Mouse (Mus musculus): Measurements from ENCODE around the gene Rasgrf1.

Rasgrf1 gene

DNA sequence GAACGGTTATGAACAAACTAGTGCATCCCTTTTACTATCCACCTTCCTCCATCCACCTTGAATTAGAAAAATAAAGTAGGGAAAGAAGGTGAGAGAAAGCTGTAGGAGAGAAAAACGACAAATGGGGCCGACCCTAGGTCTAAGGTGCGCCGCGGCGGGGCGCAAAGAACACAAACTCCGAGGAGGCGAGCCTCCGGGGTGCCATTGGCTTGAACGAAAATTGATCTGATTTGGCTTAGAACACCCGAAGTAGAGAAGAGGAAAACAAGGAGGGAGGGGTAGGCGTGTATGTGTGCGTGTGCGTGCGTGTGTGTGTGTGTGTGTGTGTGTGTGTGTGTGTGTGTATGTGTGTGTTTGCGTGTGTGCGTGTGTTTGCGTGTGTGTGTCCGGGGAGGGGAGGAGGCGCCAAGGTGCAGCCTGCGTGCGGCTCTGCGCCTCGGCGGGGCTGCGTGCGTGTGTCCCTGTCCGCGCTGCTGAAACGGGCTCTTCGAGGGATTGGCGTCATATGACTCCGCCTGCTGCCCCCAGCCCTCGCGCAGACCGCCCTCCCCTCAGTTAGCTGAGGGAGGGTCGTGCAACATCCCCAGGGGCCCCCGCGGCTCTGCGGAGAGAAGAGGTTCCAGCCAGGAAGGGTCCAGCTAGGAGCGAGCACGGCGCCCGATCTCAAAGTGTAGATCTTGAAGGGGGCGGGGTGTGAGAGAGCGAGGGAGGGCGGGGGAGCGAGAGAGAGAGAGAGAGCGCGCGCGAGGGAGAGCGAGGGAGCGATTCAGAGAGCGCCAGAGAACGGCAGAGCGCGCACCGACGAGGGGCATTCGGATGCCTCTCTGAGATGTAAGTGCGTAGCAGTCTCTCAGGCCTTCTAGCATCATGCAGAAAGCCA, at the start of gene Rasgrf1:
Gene Rasgrf1 (plus strand): TSS at position 778 of the 880 bp plus-strand sequence.
- DNase-seq (ENCODE audit: low spot score in 2 of 2), result peak in 1 of 2 experiments; percentile 60

GRCm38 (mm10) chr9:89860145-89860544, 49.6 kb upstream of the Rasgrf1 start:
- DNase-seq (ENCODE audit: low spot score in 2 of 2), result no peak

DNA sequence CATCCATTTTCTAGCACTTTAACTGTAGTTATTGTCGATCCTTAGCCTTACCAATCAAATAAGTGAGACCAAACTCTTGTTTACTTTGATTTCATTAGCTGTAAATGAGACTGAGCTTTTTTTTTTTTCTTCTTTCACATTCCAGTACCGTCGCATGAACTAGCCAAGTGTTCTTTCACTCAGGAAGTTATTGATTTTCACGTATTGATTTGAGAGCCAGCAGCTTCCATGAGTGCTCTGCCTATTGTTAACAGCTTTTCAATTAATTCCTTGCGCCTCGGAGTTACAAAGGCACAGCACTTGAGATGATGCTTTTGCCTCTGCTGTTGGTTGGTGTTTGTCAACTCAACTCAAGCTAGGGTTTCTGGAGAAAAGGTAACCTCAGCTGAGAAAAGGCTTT, 49.1 kb upstream of the Rasgrf1 start:
- no peak for DNase-seq (ENCODE audit: low spot score in 2 of 2)

- DNase-seq (ENCODE audit: low spot score in 2 of 2), result no peak
Measured at GRCm38 (mm10) chr9:89867141-89867540, 42.6 kb upstream of the Rasgrf1 start.

GRCm38 (mm10) chr9:89868093-89868729, 41.5 kb upstream of the Rasgrf1 start:
- no peak for DNase-seq (ENCODE audit: low spot score in 2 of 2)

DNA sequence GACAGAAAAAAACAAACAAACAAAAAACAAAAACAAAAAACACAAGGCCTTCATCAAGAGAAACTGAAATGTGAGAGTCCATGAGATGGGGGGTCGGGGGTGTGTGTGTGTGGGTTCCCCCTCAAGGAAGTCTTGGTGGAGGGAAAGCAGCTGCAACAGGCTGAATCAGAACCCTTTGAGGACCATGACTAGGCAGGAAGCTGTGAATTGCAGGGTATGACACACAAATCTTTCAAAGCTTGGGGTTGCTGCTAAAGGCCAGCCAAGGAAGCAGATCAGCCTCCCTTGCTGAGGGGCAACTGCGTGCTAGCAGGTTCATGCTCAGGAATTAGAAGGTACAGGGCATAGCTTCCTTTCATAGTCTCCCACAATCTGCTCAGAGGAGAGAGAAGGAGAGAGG, 40.1 kb upstream of the Rasgrf1 start:
- DNase-seq (ENCODE audit: low spot score in 2 of 2), result no peak

DNA sequence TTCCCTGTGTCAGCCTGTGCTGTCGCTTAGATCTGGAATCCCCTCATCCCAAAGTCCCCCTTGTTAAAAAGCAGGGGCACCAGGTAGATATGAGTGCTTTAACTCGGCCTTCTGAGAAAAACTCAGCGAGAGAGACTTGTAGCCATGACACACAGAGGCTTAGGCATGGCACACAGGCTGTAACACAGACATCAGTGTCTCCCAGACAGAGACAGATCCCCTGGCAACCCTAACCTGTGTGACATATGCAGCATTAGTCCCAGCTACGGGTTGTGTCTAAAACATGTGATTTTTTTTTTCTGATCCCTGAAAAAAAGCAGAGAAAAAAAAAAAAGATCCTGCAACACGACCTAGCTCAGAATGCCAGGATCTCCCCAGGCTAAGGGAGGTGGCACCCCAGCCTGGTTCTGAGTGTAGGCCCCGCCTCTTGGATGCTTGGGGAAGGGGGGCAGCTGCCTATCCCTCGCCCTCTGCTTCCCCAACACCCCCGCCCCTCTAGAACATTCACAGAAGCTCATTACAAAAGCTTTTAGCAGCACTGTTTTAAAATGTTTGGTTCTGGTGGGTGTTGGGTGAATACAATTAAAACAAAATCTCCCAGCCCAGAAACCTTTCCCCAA, 39.1 kb upstream of the Rasgrf1 start:
- DNase-seq (ENCODE audit: low spot score in 2 of 2), result no peak

DNA sequence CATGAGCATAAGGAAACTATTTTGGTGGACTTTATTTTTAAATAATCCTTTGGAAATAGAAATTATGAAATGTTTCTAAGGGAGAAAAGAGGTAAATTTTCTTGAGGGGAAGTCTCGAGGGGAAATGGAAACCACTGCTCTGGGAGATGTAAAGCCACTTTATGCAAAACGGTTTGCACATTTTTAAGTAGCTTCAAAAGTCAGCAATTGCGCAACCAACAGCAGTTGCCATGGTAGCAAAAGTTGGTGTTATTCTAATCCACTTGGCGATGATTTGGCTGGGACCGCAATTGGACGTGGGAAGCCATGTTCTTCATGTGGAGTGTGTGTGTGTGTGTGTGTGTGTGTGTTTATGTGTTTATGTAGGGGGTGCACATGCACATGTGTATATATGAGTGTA, 37.6 kb upstream of the Rasgrf1 start:
- no peak for DNase-seq (ENCODE audit: low spot score in 2 of 2)

DNA sequence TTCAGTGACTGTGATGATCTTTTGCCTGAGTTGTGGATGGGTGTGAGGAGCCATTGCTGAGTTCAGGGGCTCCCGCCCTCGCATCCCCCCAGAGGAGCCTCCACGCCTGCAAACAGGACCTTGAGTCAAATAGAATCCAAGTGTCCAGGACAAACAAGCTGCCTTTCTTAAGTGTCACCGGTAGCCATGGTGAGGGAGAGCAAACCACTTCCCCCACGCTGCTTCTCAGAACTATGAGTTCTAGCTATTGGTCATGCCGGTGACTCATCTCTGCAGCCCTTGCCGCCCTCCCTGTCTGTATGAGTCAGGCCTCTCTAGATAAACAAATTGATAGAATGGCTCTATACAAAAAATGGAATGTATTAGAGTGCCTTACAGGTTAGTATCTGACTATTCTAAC, 35.3 kb upstream of the Rasgrf1 start:
- no peak for DNase-seq (ENCODE audit: low spot score in 2 of 2)

DNA sequence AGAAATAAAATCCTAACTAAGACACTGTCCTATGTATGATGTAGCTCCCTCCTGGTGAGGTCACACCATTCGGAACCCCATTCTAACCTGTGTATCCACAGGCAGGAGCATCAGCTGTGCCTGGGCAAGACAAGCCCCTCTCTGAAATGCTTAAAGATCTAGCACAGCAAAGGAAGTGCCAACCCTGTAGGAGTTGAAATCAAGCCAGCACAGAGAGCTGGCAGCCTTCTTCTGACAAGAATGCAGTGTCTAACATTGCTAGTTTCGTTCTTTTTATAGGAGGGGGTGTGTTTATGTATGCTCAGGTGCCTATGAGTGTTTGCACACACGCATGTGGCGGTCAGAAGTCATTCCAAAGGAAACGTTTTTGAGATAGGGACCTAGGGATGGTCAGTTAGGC, 34.2 kb upstream of the Rasgrf1 start:
- no peak for DNase-seq (ENCODE audit: low spot score in 2 of 2)

DNA sequence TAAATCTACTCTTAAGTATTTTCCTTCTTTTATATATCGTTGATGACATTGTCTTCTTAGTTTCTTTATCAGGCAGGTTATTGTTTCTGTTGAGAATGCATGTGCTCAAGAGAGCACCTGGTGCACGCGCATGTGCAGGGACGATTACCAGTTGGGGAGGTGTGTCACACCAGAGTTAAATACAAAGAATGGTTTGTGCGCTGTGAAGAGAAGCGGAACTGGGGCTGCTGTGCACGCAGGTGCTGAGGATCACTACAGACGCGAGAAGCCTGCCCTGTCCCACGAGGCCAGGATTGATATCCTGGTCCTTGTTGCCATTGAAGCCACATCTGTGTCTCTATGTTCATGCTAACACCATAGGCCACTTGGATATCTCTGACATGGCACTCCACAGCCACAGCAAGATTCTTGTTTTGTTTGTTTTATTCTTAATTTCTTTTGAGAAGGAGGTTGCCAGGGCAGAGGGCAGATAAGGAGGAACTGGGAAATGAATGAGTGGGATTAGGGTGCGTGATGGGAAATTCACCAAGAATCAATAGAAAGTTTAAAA, 31.2 kb upstream of the Rasgrf1 start:
- peak in 1 of 2 experiments; percentile 52 for DNase-seq (ENCODE audit: low spot score in 2 of 2)

DNA sequence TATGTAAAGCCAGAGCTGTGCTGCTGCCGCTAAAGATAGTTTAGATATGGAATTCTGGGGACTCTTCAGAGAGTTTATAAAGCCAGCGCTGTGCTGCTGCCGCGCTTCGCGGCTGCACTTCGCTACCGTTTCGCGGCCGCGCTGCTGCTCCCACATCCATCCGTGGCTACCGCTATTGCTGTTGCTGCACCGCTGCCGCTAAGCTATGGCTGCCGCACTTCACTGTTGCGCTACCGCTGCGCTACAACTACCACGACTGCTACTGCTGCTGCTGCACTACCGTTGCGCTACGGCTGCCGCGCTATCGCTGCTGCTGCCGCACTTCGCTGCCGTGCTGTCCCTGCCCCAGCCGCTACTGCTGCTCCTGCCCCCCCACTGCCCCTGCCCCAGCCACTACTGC, 30.1 kb upstream of the Rasgrf1 start:
- peak in 1 of 2 experiments; percentile 58 for DNase-seq (ENCODE audit: low spot score in 2 of 2)

DNA sequence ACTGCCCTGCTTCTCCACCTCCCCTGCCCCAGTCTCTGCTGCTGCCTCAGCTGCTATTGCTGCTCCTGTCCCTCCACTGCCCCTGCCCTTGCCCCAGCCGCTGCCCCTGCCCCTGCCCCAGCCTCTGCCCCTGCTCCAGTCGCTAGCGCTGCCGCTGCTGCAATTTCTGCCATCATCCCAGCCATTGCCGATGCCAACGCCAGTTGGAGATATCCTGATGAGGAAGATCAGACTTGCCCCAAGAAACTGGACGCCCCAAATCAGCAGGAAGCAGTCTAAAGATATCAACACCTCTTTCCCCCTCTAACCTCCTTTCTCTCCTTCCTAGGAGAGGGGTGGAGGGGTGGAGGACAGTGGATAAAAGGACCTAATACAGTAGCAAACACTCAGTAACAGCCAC, 28.2 kb upstream of the Rasgrf1 start:
- peak in 1 of 2 experiments; percentile 56 for DNase-seq (ENCODE audit: low spot score in 2 of 2)

DNA sequence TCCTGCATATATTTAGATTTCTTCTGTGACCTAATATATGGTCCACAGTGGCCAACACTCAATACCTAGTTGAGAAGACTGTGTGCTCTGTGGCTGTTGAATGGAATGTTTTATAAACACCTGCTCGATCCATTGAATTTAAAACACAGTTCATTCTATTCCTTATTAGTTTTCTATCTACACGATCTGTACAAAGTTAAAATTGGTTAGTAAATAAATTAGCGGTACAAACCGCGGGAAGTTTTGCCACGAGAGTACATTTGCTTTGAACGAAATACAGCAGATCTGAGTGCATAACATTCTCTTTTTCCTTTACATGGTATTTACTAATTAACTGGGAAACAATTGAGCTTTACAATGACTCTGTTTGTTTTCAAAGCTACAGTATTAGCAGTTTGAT, 27.1 kb upstream of the Rasgrf1 start:
- DNase-seq (ENCODE audit: low spot score in 2 of 2), result peak in 1 of 2 experiments; percentile 8

- peak in 1 of 2 experiments; percentile 49 for DNase-seq (ENCODE audit: low spot score in 2 of 2)
Measured at GRCm38 (mm10) chr9:89885701-89886218, 23.9 kb upstream of the Rasgrf1 start.

DNA sequence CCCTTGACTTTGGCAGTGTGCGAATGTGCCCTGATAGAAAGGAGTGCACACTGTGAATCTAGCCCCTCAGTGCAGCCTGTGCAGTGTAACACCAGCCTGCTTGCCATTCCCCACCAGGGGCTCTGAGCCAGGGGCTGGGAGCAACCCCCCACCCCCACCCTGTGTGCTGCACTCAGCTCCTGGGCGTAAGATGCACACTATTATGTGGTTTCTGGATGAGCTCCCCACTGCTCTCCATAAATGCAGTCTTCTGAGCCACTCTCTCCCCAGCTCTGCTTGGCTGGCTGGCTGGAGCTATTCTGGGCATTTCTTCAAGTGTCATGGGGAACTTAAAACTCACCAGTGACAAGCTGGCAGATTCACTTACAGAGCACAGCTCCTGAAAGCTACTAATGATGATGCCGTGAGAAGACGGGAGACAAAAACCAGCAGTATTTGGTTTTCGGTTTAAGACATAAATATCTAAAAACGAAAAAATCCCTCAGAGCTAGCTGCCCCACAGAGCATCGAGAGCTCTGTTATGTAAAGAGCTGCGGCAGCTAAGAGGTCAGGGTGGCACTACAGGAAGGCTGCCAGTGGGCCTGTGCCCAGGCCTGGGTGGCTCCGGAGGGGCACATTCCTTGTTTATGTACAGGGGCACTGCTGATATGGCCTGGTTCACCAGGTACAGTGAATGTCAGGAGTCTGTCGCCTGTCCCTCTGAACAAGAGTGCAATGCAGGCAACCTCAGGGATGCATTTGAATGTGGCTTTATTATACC, 18.0 kb upstream of the Rasgrf1 start:
- DNase-seq (ENCODE audit: low spot score in 2 of 2), result no peak

GRCm38 (mm10) chr9:89892540-89893188, 17.0 kb upstream of the Rasgrf1 start:
- no peak for DNase-seq (ENCODE audit: low spot score in 2 of 2)

- DNase-seq (ENCODE audit: low spot score in 2 of 2), result no peak
Measured at GRCm38 (mm10) chr9:89900111-89900824, 9.4 kb upstream of the Rasgrf1 start.

GRCm38 (mm10) chr9:89901184-89901583, 8.5 kb upstream of the Rasgrf1 start:
- DNase-seq (ENCODE audit: low spot score in 2 of 2), result no peak

GRCm38 (mm10) chr9:89902813-89903212, 6.9 kb upstream of the Rasgrf1 start:
- no peak for DNase-seq (ENCODE audit: low spot score in 2 of 2)
